Mouse (Mus musculus) gastrocnemius, postnatal 4 days (tissue): ENCODE data around the gene Churc1. TPM values are rescaled to one million over a fixed set of nuclear protein-coding genes. Genes with fewer than 3 reads are reported as not detected.
"Not testable (repeated sequence)": the region's sequence is repeated elsewhere in the genome, so short reads cannot be mapped to it uniquely, and the experiment has no call there.

Experiments
- DNase-seq, 2 experiments: peaks; one replicate each; pipeline ENCODE4 v3.0.0; 2021 to 2022; ENCODE audit warnings: low spot score in 2 of 2, mixed read lengths in 2 of 2
- total RNA-seq, 2 experiments: library from RNA; stranded (reverse); gene quantifications; 2 replicates each; pipeline ENCODE4 v1.2.3; 2021

The Churc1 gene
- total RNA-seq, 2 experiments from 2014 or later: 43.1 to 45.7 TPM

DNA sequence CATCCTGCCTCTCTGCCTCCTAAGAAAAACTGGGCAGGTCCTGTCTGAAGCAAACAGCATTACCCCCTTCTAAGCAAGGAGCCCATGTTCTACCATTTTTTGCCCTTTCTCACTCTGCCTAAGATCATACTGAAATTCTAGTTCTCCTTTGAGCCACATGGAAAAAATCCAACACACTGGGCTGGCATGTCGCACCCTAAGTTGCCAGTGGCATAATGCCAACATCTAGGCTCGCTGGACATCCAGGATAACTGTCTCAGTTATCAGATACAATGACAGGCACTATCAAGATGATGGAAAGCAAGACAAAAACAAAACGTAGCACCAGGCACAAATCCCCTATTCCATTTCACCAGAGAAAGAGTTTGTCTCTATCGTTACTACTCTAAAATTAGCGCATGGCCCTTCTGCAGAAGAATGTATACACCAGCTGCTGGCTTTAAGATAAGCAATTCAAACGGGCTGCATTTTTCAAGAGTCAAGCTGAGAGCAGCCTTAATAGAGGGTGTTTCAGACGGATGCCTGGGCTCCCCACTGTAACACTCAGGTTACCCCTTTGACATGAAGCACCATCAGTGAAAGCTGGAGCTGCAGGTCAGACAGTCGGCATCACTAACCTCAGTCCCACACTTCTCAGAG, 25.2 kb downstream of the Churc1 start:
- DNase-seq: no peak

DNA sequence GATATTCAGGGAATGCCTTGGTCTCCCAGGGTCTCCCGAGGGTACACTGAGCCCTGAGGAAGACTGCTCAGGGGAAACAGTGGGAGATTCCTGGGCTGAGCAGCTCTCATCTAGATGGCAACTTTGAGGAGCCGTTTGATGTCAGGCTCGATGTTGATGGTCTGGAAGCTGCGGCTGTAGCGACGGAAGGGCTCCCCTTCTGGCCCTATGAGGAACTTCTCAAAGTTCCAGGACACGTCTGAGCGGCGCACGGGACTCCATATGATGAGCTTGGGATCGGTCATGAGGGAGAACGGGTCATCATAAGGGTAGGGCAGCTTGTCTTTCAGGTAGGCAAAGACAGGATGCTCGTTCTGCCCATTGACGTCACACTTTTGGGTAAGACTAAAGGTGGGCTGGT, 27.2 kb downstream of the Churc1 start:
- DNase-seq: not testable (repeated sequence)

DNA sequence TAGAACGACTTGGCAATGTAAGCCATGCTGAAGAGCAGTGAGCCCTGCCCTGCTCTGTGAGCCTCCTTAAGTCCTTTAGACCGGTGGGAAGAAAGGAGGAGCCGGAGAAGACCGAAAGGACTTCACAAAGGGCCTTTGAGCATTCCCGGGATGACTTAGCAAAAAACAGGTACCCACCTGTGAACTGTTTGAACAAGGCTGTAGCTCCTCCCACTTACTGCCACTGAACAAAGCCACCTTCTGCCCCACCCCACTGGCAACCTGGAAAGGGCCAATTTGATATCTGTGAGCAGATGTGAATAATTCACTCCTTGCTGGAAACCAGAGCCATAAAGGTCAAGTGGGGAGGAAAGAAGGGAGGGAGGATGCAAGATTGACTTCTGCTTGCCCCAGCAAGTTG, 30.0 kb downstream of the Churc1 start, which contains the start of gene Gpx2:
Gpx2 (minus strand) TSS at position 205 of the 400 bp plus-strand sequence.
- DNase-seq: no peak

DNA sequence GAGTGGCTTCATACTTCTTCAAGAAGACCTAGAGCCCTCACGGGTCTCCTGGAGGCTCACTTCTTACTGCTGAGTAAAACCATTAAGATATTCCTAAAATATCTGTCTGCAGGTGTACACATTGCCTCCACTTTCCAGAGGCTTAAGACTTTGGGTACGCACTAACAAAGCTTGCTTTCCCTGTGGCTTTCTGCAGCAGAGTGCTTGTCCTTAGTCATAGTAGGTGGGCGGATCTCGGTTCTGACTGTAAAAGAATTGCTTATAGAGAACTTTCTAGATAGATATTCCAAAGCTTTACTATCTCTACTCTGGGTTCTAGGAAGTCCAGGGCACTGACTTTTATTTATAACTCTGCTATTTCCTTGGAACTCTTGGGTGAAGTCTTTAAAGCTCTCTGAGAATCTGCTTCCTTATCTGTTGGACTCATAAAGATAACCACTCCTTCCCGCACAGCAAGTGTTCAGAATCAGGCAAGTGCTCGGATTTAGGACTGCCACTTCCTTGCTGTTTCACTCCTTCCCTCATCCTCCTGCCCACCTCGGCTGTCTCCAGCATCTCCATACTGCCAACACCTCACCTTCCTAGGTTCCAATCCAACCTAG, 31.7 kb downstream of the Churc1 start:
- DNase-seq: no peak

DNA sequence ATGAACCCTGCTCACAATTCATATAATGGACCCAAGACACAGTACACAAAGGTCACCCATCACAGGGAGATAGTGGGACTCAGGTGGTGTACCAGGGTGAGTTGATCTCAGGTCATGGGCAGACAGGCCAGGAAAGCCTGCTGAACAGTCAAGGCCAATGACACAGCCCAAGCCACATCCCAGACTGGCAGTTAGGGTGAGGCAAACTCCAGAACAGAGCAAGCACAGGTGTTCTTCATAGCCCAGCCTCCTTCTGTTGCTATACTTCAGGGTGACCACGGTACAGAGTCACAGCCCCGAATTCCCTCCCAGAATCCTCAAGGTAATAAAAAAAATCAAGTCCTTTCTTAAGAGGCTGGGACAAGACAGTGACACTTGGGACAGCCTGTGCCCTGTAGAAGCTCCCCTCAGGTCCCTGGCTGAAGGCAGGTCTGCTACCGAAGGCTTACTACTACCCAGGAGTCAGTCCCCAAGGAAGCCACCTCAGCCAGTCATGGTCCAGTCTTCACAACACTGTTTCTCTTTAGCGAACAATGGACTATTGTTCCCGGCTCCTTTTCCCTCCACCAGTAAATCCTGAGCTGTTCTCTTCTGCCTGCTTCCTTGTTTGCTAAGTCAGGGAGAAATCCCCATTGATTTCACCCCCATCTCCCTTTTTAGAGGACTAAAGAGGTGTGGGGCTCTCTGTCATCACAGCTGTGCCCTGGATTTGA, 32.8 kb downstream of the Churc1 start:
- no peak for DNase-seq

DNA sequence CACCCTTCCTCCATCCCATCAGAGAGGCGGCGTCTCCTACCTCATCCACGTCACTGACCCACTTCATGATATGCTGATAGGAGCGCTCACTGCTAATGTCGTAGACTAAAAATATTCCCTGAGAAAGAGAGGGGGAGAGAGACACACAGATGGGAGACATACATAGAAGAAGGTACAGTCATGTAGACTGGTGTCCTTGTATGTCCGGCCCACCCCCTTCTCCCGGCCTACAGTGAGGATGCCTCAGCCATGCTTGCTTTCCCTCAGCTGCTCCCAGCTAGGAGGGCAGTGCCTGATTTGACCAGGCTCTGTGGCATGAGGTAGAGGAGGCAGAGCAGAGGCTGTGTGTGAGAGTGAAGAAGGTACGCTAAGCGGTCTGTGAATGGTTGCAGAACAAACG, 37.7 kb downstream of the Churc1 start:
- no peak for DNase-seq

DNA sequence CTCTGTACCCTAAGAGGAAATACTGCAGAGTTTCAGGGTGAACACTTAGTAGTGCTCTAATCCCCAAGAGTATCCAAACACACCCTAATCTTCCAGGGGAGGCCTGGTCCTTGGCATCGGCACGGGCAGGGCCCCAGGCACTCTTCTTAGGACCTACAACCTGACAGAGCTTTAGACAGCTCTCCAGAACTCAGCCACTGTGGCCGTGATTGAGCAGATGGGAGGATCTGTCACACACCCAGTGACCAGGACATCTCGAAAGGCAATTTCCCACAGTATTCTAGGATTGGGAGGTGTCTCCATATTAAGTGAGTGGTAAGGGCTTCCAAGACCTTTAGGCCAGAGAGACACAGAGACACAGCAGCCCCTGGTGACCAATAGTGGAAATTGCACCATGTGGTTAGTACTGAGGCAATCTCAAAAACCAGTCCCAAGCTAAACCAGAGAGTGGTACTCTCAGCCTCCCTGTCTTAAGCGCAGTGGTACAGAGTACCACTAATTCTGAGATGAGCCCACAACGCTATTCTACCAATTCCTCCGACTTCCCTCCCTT, 38.4 kb downstream of the Churc1 start:
- DNase-seq: peak in 1 of 2 experiments; percentile 28

DNA sequence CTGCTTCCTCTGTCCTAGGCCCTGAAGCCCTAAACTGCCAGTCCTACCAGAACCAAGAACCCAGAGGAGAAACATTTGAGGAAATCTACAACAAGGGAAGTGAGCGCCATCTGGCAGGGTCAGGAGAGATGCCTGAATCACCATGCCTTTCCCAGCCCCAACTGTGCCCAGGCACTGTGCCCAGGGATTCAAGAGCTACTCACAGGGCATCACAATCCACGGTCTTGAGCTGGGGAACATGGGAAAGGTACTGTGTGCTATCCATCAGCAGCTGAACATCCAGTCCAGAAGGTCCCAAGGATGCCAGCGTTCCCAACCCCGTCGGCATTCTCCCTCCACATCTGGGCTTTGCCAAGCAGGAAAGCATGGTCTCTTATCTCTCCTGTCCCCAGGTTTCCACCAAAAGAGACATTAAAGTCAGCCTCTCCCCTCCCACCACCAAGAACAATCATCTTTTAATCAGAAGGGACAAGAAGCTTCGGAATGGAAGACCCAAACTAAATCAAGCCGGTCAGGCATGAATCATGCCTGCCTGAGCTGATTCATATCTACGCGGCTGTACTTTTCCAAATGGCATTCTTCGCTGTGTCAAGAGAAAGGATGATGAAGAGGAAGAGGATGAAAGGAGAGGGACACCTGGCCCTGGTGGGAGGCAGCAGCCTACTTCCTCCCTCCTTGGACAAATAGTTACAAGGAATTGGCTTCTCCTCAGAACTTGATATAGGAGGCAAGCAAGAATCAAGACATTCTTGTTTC, 39.9 kb downstream of the Churc1 start:
- DNase-seq: no peak

DNA sequence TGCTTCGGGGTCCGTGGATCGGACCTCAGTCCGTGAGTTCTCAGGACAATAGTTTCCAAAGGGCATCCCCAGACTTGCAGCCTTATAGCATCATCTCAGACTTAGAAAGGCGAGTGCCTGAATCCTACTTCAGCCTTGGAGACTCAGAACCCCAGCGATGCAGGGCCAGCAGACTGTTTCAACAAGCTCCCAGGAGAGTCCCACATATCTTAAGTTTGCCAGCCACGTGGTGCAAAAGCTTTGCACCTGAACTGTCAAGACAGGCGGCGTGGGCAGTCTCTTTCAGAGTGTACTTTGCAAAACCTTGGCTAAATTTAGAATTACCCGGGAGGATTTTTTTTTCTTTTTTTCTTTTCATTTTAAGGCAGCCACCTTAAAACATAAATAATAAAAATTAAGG, 42.5 kb downstream of the Churc1 start:
- DNase-seq: no peak

DNA sequence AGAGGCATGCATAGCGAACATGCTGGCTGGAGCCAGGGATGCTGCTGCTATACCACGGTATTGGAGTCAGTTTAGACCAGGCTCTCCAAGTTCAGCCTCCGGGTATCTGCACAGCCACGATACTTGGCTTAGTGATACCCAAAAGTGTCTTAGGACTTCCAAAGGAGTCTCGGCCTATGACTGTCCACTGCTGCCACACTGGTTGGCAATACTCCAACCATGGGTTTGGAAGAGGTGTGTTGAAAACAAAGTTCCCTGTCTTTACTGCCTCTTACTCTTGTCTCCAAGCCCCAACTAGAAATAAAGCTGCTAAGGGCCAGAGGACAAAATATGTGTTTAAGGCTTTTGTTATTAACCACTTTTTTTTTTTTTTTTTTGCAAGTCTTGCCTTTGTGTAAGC, 45.2 kb downstream of the Churc1 start:
- no peak for DNase-seq

DNA sequence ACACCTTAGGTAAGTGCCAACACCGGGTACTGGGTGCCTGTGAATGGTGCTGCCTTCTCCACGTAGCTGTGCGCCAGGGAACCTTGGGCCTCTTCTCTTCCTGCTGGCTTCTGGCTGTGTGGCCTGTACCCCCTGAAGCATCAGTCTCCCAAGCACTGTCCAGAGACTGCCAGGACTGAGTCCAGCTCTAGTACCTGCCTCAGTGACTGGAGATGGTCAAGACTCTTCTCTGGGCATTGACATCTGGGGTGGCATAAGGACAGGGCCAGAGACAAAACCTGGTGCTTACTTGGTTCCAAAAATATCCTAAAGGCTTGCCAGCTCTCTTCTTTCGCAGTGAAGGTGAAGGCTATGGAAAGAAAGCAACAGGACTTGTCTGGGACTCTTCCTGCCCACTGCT, 45.7 kb downstream of the Churc1 start:
- DNase-seq: no peak

DNA sequence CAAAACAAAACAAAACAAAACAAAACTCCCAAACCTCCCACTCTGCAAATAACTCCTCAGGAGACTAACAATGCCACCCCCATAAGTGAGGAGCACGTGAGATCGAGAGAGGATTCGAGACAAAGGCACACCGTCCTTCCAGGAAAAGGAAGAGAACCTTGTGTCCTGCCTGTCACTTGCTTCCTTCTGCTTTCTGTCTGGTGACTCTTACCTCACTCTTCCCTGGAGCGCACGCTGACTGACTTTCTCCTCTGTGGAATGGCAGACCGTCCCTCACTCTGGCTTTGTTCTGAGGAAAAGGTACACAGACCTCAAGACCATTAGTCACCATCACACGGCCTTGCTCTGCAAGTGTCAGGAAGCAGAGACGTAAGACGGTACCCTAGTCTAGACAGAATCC, 48.2 kb downstream of the Churc1 start:
- no peak for DNase-seq

DNA sequence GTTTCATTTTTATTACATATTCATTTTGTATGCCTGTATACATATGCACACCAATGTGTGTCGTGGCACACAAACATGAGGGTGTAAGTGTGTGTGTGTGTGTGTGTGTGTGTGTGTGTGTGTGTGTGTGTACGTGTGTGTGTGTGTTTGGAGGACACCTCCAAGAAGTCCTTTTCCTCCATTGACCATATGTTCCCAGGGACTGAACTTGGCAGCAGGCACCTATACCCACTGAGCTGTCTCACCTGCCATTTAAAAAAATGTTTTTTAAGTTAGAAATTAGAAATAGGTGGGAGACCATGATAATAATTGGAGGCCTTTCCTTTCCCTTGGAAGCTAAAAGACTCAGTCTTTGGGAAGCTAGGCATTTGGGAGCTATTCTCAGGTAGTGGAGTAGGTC, 48.8 kb downstream of the Churc1 start:
- DNase-seq: no peak

DNA sequence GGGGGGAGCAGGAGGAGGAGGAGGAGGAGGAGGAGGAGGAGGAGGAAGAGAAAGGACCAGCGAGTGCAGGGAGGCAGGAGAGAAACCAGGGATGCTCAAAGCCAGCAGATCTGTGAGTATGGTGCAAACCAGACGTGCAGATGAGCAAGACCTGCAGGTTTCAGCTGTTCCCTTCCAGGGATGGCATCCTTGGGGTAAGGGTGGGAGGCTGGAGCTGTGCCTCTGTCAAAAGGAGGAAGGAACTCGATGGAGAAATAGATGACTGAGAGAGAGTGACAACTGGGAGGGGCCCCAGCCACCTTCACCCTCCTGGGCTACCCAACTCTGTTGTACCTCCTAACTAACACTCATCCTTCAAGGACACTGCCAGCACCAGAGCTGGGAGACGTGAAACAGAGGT, 51.4 kb downstream of the Churc1 start:
- no peak for DNase-seq

DNA sequence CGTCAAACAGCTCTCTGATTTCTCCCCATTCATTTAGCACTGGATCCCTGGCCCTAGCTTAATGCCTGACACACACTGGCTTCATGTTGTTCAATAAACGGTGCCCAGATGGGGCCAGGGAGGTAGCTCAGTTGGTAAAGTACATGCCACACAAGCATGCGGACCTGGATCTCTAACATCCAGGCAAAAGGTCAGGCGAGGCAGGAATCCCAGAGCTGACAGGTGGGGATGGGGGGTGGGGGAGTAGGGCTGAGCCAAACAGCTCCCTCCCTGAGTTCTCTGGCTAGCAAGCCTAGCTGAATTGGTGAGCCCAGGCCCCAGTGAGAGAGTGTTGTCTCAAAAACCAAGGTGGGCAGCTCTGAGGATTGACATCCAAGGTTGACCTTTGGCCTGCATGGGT, 51.8 kb downstream of the Churc1 start:
- no peak for DNase-seq

DNA sequence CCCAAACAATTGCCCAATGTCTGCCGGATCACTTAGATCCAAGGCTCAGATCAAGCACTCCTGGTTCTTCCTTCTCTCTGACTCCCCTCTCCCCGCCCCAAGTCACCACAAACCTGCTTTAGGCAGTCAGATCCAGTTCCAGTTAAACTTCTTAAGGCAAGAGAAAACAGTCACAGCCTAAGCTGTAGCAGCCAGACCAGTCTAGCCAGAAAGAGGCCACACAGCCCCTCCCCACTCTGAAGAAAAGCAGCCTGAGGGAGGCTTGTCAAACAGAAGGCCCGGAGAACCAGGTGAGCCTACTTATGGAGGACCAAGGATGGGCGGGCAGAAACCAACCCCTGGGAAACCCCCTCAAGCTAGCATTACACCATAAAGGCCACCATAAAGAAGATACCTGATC, 52.8 kb downstream of the Churc1 start:
- DNase-seq: no peak

DNA sequence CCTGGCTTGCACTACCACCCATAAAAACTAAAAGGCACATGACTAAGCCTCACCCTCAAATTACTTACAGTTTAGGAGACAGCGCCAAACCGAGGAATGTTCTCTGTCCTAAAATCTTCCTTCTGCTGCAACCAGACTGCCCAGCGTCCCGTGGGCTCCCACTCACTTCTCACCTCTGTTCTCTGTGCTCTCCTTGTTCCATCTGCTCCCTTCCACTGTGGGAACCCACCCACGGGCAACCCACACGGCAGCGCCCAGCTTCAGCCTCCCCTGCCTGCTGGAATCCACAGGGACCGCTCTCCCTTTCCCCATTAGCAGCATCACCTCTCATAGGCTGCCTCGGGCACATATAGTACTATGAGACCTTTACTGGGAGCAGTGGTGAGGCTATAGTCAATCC, 53.6 kb downstream of the Churc1 start:
- no peak for DNase-seq

DNA sequence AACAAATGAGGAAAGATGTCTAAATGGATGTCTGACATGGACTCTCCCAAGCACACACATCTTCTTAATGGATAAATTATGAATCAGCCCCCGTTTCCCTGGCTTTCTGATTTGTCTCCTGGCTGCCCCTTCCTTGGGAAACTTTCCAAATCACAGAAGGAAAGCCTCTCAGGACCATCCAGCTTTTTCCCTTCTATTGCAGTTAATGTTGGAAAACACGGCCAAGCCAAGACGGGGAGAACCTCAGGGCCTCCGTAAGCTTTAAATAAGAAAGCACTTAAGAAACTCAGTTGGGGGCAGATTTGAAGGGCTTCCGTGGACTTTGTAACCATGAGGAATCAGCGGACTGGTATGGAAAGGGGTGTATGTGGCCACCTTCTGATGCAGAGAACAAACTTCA, 54.5 kb downstream of the Churc1 start:
- DNase-seq: no peak

DNA sequence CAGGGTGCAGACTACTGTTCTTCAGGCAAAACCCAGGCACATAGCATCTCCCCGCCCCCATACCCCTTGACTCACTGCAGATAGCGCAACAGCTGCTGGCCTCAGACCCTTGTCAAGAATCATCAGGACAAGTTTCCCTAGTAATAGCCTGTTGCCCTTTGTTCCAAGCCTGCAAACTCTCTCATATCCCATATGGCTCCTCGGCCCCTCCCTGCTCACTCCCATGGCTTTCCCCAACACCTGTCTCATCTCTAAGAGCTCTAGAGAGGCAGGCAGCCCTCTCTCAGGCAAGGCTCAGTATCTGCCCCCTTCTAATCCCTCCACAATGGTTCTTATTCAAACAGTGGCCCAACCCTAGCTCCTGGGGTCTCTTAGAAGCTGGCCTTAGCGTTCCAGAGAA, 55.3 kb downstream of the Churc1 start:
- DNase-seq: no peak

DNA sequence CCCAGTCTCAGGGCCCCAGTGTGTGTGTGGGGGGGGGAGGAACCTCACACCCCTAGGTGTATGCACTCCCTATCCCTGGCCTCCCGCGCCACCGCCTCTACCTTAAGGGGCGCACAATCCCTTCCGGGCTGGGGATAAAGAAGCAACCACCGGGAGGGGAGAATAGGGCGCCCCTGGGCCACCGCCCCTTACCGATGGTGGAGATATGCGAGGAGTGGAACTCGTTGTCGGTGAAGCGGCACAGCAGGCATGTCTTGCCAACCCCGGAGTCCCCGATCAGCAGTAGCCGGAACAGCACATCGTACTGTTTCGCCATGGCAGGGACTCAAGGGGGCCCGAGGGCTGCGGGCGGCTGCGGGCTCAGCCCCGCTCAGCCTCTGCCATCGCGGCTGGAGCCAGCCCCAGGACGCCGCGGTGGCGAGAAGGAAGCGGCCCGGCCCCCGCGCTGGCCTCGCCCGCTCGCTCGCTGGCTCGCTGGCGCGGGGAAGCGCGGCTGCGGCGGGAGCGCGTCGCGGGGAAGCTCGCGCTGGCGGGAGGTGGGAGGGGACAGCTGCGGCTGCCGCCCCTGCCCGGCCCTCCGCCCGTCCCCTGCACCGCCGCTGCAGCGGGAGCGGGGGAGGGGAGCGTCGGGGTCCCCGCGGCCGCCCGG, 56.8 kb downstream of the Churc1 start:
- DNase-seq: peak; percentile 27 to 44

DNA sequence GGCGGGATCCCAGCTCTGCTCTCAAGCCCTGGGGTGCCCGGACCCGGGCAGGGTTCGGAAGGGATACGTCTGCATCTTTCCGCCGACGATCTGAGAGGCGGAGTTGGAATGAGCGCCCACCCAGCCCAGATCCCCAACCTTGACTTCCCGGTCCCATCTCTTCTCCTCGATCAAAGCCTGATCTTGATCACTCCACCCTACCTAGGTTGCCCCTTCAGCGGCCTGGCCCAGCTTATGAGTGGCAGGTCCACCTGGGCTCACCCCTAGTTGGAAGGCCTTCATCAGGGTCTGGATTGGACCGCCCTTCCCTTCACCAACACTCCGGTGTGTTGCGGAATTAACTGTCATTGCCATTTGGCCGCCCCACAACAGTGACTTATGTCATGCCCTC, 57.3 kb downstream of the Churc1 start, which contains the start of gene Rab15:
Rab15 (minus strand) TSS at position 258 of the 391 bp plus-strand sequence.
- no peak for DNase-seq
